Mouse (Mus musculus) cerebellum, postnatal 25 days (tissue): ENCODE data around the gene Tfcp2l1.

Experiments used
- DNase-seq, 2 experiments: peaks; one replicate each; pipeline ENCODE4 v3.0.0; 2021; ENCODE audit warnings: mixed read lengths in 2 of 2

The Tfcp2l1 gene

GRCm38 (mm10) chr1:118658716-118659115 lies 31.0 kb downstream of the Tfcp2l1 start:
- DNase-seq, result no peak

DNA sequence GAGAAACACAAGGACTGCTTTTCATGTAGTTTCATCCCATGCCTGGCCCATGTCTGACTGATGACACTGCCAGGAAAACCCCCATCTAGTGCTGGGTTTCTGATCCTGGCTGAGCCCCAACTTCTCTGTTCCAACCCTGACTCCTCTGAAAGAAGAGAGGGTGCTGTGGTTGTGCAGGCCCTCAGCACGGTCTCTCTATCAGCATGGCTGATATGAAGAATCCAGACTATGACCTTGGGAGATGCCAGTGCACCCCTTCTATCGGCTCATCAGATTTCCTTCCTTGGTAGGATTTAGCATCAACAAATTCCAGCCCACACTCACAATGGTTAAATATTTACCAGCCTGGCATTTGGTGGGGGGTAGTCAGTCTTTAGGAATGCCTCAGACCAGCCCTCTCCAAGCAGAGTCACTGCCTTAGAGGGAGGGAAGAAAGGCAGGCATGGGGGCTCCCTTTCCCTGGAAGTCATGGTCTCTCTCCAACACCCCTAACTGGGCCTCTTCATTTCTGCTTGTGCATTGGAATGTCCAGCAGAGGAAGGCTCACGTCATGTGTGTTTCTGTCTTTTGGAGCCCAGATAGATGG lies 33.2 kb downstream of the Tfcp2l1 start:
- DNase-seq, result no peak

- no peak for DNase-seq
Measured at GRCm38 (mm10) chr1:118663062-118663461, 35.3 kb downstream of the Tfcp2l1 start.

DNA sequence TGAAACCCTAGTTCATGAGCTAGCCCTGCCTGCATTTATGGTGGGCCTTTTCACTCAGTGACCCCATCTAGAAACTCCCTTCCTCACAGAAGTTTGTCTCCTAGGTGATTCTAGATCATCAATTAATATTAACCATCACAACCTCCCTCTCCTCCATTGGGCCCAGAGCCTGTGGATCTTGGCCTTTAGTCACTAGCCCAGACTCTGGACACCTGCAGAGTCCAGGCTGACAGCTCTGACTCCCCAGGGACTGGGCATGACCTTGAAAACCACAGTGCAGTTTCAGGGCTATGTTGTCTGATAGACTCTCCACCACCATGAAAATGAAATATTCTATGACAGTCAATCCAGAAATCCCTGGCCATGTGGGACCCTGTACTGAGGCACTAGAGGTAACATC lies 39.8 kb downstream of the Tfcp2l1 start:
- DNase-seq, result no peak

DNA sequence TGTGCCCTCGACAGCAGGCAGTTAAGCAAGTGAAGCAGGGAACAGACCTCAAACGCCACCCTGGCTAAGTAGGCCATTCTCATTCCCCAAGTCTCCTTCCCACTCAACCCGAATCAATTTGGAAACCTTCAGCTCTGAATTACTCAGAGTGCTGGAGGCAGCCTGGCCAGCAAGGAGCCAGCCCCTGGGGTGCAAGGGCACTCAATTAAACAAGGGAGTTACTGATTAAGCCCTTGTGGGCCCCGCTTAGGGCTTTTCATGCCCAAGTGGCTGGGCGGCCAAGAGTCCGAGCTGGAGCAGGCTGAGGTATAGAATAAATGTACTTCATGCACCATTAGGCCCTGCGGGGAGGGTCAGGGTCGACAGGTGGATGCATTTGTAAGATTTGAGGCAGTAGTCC lies 44.5 kb downstream of the Tfcp2l1 start:
- peak in 1 of 2 experiments; percentile 8 for DNase-seq

- DNase-seq, result no peak
Measured at GRCm38 (mm10) chr1:118674176-118674575, 46.4 kb downstream of the Tfcp2l1 start.

GRCm38 (mm10) chr1:118681980-118682379 lies 54.2 kb downstream of the Tfcp2l1 start:
- no peak for DNase-seq

- DNase-seq, result no peak
Measured at GRCm38 (mm10) chr1:118683686-118684085, 55.9 kb downstream of the Tfcp2l1 start.

GRCm38 (mm10) chr1:118687726-118688125 lies 60.0 kb downstream of the Tfcp2l1 start:
- DNase-seq, result no peak

- DNase-seq, result no peak
Measured at GRCm38 (mm10) chr1:118689830-118690229, 62.1 kb downstream of the Tfcp2l1 start.

GRCm38 (mm10) chr1:118694436-118694835 lies 66.7 kb downstream of the Tfcp2l1 start:
- DNase-seq, result peak; percentile 48 to 69

- DNase-seq, result no peak
Measured at GRCm38 (mm10) chr1:118697906-118698305, 70.2 kb downstream of the Tfcp2l1 start.

DNA sequence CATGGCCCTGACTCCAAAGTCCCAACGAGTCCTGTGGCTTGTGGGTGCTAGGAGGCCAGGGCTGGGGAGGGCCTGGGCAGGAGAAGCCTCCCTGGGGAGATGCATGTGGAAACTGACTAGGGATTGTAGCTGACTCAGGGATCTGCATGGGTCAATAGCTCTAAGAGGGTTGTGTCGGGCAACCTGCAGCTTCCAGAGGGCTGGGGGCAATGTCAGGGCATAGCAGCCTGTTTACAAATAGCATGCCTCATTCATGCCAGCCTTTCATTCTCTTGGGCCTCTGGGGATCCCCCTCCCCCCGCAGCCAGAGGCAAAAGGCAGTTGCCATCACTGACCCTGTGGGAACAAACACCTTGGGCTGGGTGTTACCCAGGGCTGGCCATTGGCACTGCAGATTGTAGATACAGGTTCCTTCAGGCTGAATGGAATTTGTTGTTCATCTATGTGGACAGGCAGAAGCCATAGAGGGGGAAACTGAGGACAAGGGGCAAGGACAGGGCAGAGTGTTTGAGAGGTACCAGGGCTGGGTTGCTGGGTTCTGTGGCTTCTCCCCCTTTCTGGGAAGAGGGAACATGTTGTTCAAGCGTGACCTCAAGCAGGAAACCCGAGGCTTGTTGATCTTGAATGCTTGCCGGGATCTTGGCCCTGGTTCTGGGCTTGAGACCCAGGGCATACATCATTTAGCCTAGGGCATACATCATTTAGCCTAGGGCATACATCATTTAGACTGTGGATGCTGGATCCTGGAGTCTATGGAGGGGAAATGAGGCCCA lies 71.6 kb downstream of the Tfcp2l1 start:
- DNase-seq, result no peak

GRCm38 (mm10) chr1:118699961-118700360 lies 72.2 kb downstream of the Tfcp2l1 start:
- DNase-seq, result no peak

GRCm38 (mm10) chr1:118711606-118712005 lies 83.9 kb downstream of the Tfcp2l1 start:
- DNase-seq, result no peak

DNA sequence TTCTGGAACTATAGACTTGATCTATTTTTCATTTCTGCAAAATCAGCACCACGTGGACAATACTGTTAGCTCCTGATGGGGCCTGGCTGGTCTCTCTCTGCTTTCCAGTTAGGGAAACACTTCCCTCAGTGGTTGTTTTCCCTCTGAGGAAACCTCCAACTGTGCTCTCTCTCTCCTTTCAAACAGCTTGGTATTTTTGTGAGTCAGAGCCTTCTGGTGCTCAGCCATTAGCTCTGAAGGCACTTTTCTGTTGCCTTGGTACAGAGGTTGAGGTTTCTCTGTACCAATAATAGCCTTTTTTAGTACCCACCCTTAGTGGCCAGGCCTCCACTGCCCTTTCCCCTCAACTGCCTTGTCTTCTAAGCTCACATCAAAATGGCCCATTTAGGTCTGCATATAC lies 88.5 kb downstream of the Tfcp2l1 start:
- DNase-seq, result no peak

GRCm38 (mm10) chr1:118718055-118718454 lies 90.3 kb downstream of the Tfcp2l1 start:
- DNase-seq, result no peak

DNA sequence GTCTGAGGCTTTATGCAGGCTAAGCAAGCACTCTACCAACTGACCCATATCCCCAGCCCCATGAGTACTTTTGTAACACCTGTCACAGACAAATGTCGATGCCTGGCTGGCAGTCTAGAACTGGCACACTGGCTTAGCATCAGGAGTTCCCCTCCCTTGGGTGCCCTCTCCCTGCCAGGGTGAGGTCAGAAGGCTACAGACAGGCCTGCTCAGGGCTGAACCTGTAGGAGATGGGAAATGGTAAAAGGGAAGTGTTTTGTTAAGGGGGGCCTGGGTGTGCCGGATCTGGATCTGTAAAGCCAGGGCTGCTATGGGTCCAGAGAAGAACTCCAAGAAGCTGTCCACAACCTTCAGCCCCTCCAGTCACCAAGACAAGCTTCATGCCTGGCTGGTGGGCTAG lies 92.0 kb downstream of the Tfcp2l1 start:
- no peak for DNase-seq

DNA sequence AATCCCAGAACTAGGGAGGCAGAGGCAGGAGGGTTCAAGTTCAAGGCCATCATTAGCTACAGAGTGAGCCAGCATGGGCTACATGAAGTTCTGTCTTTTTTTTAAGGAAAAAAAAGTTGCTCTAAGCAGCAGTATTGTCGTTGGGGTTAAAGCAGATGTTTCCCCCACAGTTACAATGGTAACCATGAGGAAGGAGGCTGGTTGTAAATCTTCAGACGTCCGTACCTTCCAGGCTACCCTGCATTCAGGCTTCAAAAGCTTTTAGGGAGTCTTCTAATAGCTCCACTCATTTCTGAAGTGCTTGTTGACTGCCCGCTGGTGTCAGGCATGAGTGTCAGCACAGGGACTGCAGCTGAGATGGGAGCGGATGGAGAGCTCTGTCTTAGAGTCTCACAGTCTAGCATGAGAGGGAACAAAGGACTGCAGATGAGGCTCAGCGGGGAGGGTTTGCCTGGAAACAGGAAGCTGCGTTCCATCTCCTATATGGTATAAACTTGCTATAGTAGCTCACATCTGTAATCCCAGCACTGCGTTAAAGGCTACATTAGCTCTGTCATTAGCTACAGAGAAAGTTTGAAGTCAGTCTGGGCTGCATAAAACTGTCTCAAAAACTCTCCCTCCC lies 92.8 kb downstream of the Tfcp2l1 start:
- DNase-seq, result no peak

- no peak for DNase-seq
Measured at GRCm38 (mm10) chr1:118727075-118727474, 99.3 kb downstream of the Tfcp2l1 start.

DNA sequence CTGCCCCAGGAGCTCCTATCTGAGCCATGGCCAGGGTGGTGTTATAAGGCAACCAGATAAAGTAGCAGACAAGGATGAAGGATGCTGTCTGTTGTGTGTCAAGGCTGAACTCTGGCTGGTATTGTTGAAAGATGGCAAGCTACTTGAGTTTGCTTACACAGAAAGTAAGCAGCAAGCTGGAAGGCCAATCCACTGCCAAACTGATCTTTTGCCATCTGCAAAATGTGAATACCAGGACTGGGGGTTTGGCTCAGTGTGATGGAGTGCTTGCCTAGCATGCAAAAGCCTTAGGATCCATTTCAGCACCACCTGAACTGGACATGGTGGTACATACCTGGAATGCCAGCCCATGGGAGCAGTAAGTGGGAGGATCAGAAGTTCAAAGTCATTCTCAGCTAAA lies 101.1 kb downstream of the Tfcp2l1 start:
- no peak for DNase-seq
